In the genomic region with DNA sequence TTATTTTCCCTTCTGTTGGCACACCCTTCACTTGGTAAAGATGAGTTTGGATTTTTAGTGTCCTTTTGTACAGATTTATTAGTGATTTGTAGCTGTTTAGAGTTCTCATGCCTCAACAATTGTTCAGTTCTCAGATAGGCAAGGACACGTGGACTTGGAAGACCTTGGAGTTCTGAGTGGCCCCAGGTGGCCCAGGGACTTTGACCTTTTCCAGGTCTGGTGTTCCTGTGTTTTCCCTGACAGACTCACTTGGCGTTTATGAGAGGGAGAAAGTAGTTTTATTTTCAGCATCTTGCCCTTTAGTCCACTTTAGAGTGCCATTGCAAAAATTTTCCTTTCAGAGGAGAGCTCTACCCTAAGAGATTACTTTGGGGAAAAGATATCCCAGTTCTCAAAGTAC, we compare ENCODE assay signal across 19 mouse cellular contexts.
DNase-seq lines count a peak whose midpoint lies in the region; ATAC-seq and TF ChIP-seq lines count a peak whose summit lies in the region.
"Had no signal": no experiment of that assay in that cellular context is flagged by ENCODE, and none has a peak within 500 bp of the region (broad histone marks: within the 10 kb centered on the region; RNA-seq: fewer than 3 reads in every experiment).

No protein-coding gene starts in this region.

- intact Hi-C loops in heart, postnatal 14 days (cut with DNase I), result no loop called here

- H3K4me2 ChIP-seq in liver, embryonic 12.5 days, result no peak overlapping the region
- H3K4me2 ChIP-seq: embryonic facial prominence, embryonic 12.5 days; forebrain, embryonic 15.5 days; heart, embryonic 11.5 days; heart, embryonic 15.5 days; hindbrain, embryonic 12.5 days had no signal

- no peak for TF ChIP-seq CTCF in liver, adult 2 months (IDR thresholded peaks at IDR 0.05; ENCODE audit: low read depth, low read length)

- H3K36me3 ChIP-seq in liver, adult 2 months (ENCODE audit: control insufficient read depth, insufficient read depth, low read length), result no peaks in the 10 kb centered on the region
- H3K36me3 ChIP-seq in liver, embryonic 12.5 days, result no peaks in the 10 kb centered on the region
- H3K36me3 ChIP-seq: embryonic facial prominence, embryonic 12.5 days; forebrain, embryonic 15.5 days; heart, embryonic 15.5 days; hindbrain, embryonic 12.5 days had no signal

- no peak overlapping the region for H3K27ac ChIP-seq in liver, adult 2 months (replicated peaks; ENCODE audit: insufficient read depth, low read depth, low read length)
- no peak overlapping the region for H3K27ac ChIP-seq in liver, embryonic 12.5 days
- H3K27ac ChIP-seq: embryonic facial prominence, embryonic 12.5 days; forebrain, embryonic 15.5 days; heart, embryonic 15.5 days; hindbrain, embryonic 12.5 days had no signal

- TF ChIP-seq POLR2A in liver, adult 2 months (IDR thresholded peaks at IDR 0.05; ENCODE audit: extremely low read depth, insufficient read depth, low read length), result no peak

- WGBS in liver, adult 2 months, result 24% methylated on average over 2 of the region's 2 CpGs
- WGBS in liver, embryonic 12.5 days (ENCODE audit: insufficient replicate concordance), result 38% methylated on average over 2 of the region's 2 CpGs

- DNase-seq in kidney, adult 18-20 months, result peak; percentile 19
- no peak for DNase-seq in kidney, postnatal 10 days
- DNase-seq in liver, adult 2 months (ENCODE audit: extremely low read depth, low read depth, low spot score), result peak; percentile 48
- DNase-seq in kidney, postnatal 36 days, result peak; percentile 53 to 66
- DNase-seq in heart, postnatal 14 days, result no peak
- DNase-seq: adrenal gland, postnatal 14 days; cerebellum, adult 11-12 months; cerebellum, adult 9-10 months; cerebellum, postnatal 25 days; gastrocnemius, postnatal 10 days; heart, adult 18-20 months had no signal

- H3K79me2 ChIP-seq in liver, adult 2 months (ENCODE audit: control insufficient read depth, insufficient read depth, low read length), result no peaks in the 10 kb centered on the region

- no peaks in the 10 kb centered on the region for H3K9me3 ChIP-seq in liver, embryonic 12.5 days (replicated peaks)
- H3K9me3 ChIP-seq: embryonic facial prominence, embryonic 12.5 days; forebrain, embryonic 15.5 days; heart, embryonic 15.5 days; hindbrain, embryonic 12.5 days had no signal

- no peak overlapping the region for H3K4me3 ChIP-seq in liver, adult 2 months (ENCODE audit: insufficient read depth, low read depth, low read length)
- no peak overlapping the region for H3K4me3 ChIP-seq in liver, embryonic 12.5 days
- H3K4me3 ChIP-seq: embryonic facial prominence, embryonic 12.5 days; forebrain, embryonic 15.5 days; heart, embryonic 15.5 days; hindbrain, embryonic 12.5 days had no signal

- no peaks in the 10 kb centered on the region for H3K4me1 ChIP-seq in liver, adult 2 months (ENCODE audit: control insufficient read depth, insufficient read depth, low read length)
- no peaks in the 10 kb centered on the region for H3K4me1 ChIP-seq in liver, embryonic 12.5 days
- H3K4me1 ChIP-seq: embryonic facial prominence, embryonic 12.5 days; forebrain, embryonic 15.5 days; heart, embryonic 15.5 days; hindbrain, embryonic 12.5 days had no signal

- ATAC-seq in liver, embryonic 12.5 days, result no peak
- ATAC-seq: activated CD4-positive, CD25-positive, alpha-beta regulatory T cell, adult 4 months; forebrain, embryonic 15.5 days; Patski had no signal

- H3K9ac ChIP-seq in liver, adult 2 months (ENCODE audit: low read depth, low read length), result no peak overlapping the region
- H3K9ac ChIP-seq in liver, embryonic 12.5 days, result no peak overlapping the region
- H3K9ac ChIP-seq: embryonic facial prominence, embryonic 12.5 days; forebrain, embryonic 15.5 days; heart, embryonic 15.5 days; hindbrain, embryonic 12.5 days had no signal

- H3K27me3 ChIP-seq in liver, adult 2 months (ENCODE audit: control insufficient read depth, insufficient read depth, low read length), result no peaks in the 10 kb centered on the region
- no peaks in the 10 kb centered on the region for H3K27me3 ChIP-seq in liver, embryonic 12.5 days (replicated peaks)
- H3K27me3 ChIP-seq: embryonic facial prominence, embryonic 12.5 days; forebrain, embryonic 15.5 days; heart, embryonic 15.5 days; hindbrain, embryonic 12.5 days; Patski had no signal

Comparison
In these comparisons a context has a peak if more than half of its experiments do, and no peak if none do; other contexts are left out.
1. DNase-seq: peak in kidney, adult 18-20 months (single experiment), liver, adult 2 months (single experiment) and kidney, postnatal 36 days (2 of 2); none in kidney, postnatal 10 days (single experiment) and heart, postnatal 14 days (0 of 2).